Mouse (Mus musculus): ENCODE measurements around the gene Tekt3. TPM values are rescaled to one million over a fixed set of nuclear protein-coding genes. Genes with fewer than 3 reads are reported as not detected.

The Tekt3 gene
- polyA plus RNA-seq (2012; rRNA removed): not detected in 2 replicates

GRCm38 (mm10) chr11:63061446-63061845, at the start of gene Tekt3:
TSS of gene Tekt3 (plus strand) at chr11:63061654.
- H3K27me3 ChIP-seq (ENCODE audit: control insufficient read depth, insufficient read depth, low read length): no peaks in the 10 kb centered on the region
- no peaks in the 10 kb centered on the region for H3K4me1 ChIP-seq (ENCODE audit: control insufficient read depth, insufficient read depth, insufficient read length)
- no peak for TF ChIP-seq CTCF (IDR thresholded peaks at IDR 0.05; ENCODE audit: extremely low read depth, insufficient read depth, insufficient read length, insufficient replicate concordance)
- TF ChIP-seq POLR2A (IDR thresholded peaks at IDR 0.05; ENCODE audit: low read depth, low read length): no peak
- no peaks in the 10 kb centered on the region for H3K36me3 ChIP-seq (ENCODE audit: control insufficient read depth, insufficient read depth, low read length)
- no peak within 1 kb of the TSS for H3K27ac ChIP-seq (ENCODE audit: insufficient read depth, low read length)
- WGBS: 23% methylated on average over 17 of the region's 17 CpGs
- no peak for DNase-seq (ENCODE audit: low read depth in 1 of 2, low spot score in 2 of 2)
- no peak within 1 kb of the TSS for H3K4me3 ChIP-seq (ENCODE audit: extremely low read depth, insufficient read depth, insufficient read length)

- H3K4me3 ChIP-seq (ENCODE audit: extremely low read depth, insufficient read depth, insufficient read length): no peak overlapping the region
- no peak overlapping the region for H3K27ac ChIP-seq (ENCODE audit: insufficient read depth, low read length)
- no peaks in the 10 kb centered on the region for H3K27me3 ChIP-seq (ENCODE audit: control insufficient read depth, insufficient read depth, low read length)
- H3K36me3 ChIP-seq (ENCODE audit: control insufficient read depth, insufficient read depth, low read length): no peaks in the 10 kb centered on the region
- TF ChIP-seq POLR2A (IDR thresholded peaks at IDR 0.05; ENCODE audit: low read depth, low read length) (no peak), CTCF (IDR thresholded peaks at IDR 0.05; ENCODE audit: extremely low read depth, insufficient read depth, insufficient read length, insufficient replicate concordance) (no peak)
- no peaks in the 10 kb centered on the region for H3K4me1 ChIP-seq (ENCODE audit: control insufficient read depth, insufficient read depth, insufficient read length)
- 88% methylated on average over 6 of the region's 6 CpGs for WGBS
- no peak for DNase-seq (ENCODE audit: low read depth in 1 of 2, low spot score in 2 of 2)
These were observed 43.9 kb upstream of the Tekt3 start for GRCm38 (mm10) chr11:63017327-63018082.

- TF ChIP-seq POLR2A (IDR thresholded peaks at IDR 0.05; ENCODE audit: low read depth, low read length) (no peak), CTCF (IDR thresholded peaks at IDR 0.05; ENCODE audit: extremely low read depth, insufficient read depth, insufficient read length, insufficient replicate concordance) (no peak)
- WGBS: 87% methylated on average over 6 of the region's 6 CpGs
- Histone ChIP-seq H3K27me3 (ENCODE audit: control insufficient read depth, insufficient read depth, low read length) (no peaks in the 10 kb centered on the region), H3K4me3 (ENCODE audit: extremely low read depth, insufficient read depth, insufficient read length) (no peak overlapping the region), H3K36me3 (ENCODE audit: control insufficient read depth, insufficient read depth, low read length) (no peaks in the 10 kb centered on the region), H3K27ac (ENCODE audit: insufficient read depth, low read length) (no peak overlapping the region), H3K4me1 (ENCODE audit: control insufficient read depth, insufficient read depth, insufficient read length) (no peaks in the 10 kb centered on the region)
- no peak for DNase-seq (ENCODE audit: low read depth in 1 of 2, low spot score in 2 of 2)
These were observed 43.3 kb upstream of the Tekt3 start for GRCm38 (mm10) chr11:63018083-63018622.

- H3K4me1 ChIP-seq (ENCODE audit: control insufficient read depth, insufficient read depth, insufficient read length): no peaks in the 10 kb centered on the region
- TF ChIP-seq POLR2A (IDR thresholded peaks at IDR 0.05; ENCODE audit: low read depth, low read length): no peak
- TF ChIP-seq CTCF (IDR thresholded peaks at IDR 0.05; ENCODE audit: extremely low read depth, insufficient read depth, insufficient read length, insufficient replicate concordance): no peak
- H3K27ac ChIP-seq (ENCODE audit: insufficient read depth, low read length): no peak overlapping the region
- no peaks in the 10 kb centered on the region for H3K27me3 ChIP-seq (ENCODE audit: control insufficient read depth, insufficient read depth, low read length)
- DNase-seq (ENCODE audit: low read depth in 1 of 2, low spot score in 2 of 2): no peak
- no peaks in the 10 kb centered on the region for H3K36me3 ChIP-seq (ENCODE audit: control insufficient read depth, insufficient read depth, low read length)
- no peak overlapping the region for H3K4me3 ChIP-seq (ENCODE audit: extremely low read depth, insufficient read depth, insufficient read length)
These were observed 40.8 kb upstream of the Tekt3 start for GRCm38 (mm10) chr11:63020633-63021032.

- Histone ChIP-seq H3K4me1 (ENCODE audit: control insufficient read depth, insufficient read depth, insufficient read length) (no peaks in the 10 kb centered on the region), H3K36me3 (ENCODE audit: control insufficient read depth, insufficient read depth, low read length) (no peaks in the 10 kb centered on the region), H3K4me3 (ENCODE audit: extremely low read depth, insufficient read depth, insufficient read length) (no peak overlapping the region), H3K27me3 (ENCODE audit: control insufficient read depth, insufficient read depth, low read length) (no peaks in the 10 kb centered on the region), H3K27ac (ENCODE audit: insufficient read depth, low read length) (no peak overlapping the region)
- 80% methylated on average over 5 of the region's 5 CpGs for WGBS
- no peak for DNase-seq (ENCODE audit: low read depth in 1 of 2, low spot score in 2 of 2)
- TF ChIP-seq POLR2A (IDR thresholded peaks at IDR 0.05; ENCODE audit: low read depth, low read length) (no peak), CTCF (IDR thresholded peaks at IDR 0.05; ENCODE audit: extremely low read depth, insufficient read depth, insufficient read length, insufficient replicate concordance) (no peak)
These were observed 40.2 kb upstream of the Tekt3 start for GRCm38 (mm10) chr11:63021141-63021806.

GRCm38 (mm10) chr11:63023461-63023860, 38.0 kb upstream of the Tekt3 start:
- no peak for TF ChIP-seq POLR2A (IDR thresholded peaks at IDR 0.05; ENCODE audit: low read depth, low read length)
- no peak for TF ChIP-seq CTCF (IDR thresholded peaks at IDR 0.05; ENCODE audit: extremely low read depth, insufficient read depth, insufficient read length, insufficient replicate concordance)
- H3K4me1 ChIP-seq (ENCODE audit: control insufficient read depth, insufficient read depth, insufficient read length): no peaks in the 10 kb centered on the region

More at GRCm38 (mm10) chr11:63023461-63023860, 38.0 kb upstream of the Tekt3 start:
- H3K27me3 ChIP-seq (ENCODE audit: control insufficient read depth, insufficient read depth, low read length): no peaks in the 10 kb centered on the region
- H3K27ac ChIP-seq (ENCODE audit: insufficient read depth, low read length): no peak overlapping the region
- 75% methylated on average over 5 of the region's 5 CpGs for WGBS
- H3K36me3 ChIP-seq (ENCODE audit: control insufficient read depth, insufficient read depth, low read length): no peaks in the 10 kb centered on the region
- H3K4me3 ChIP-seq (ENCODE audit: extremely low read depth, insufficient read depth, insufficient read length): no peak overlapping the region
- DNase-seq (ENCODE audit: low read depth in 1 of 2, low spot score in 2 of 2): no peak
